Mouse (Mus musculus) B cell, adult 62 days (primary cell): ENCODE measurements around the gene Skint9. TPM values are rescaled to one million over a fixed set of nuclear protein-coding genes. Genes with fewer than 3 reads are reported as not detected.

Experiments used
- total RNA-seq: library from RNA; stranded (reverse); gene quantifications from 4 replicates; pipeline ENCODE4 v1.2.4, GENCODE M21; 2023

Gene Skint9
- not detected in 4 replicates for total RNA-seq

GRCm38 (mm10) chr4:112433885-112434284, at the start of gene Skint9:
Gene Skint9 (minus strand): TSS chr4:112433985.

Other genes starting within 250 kb of the Skint9 start
- not detected in 4 replicates for gene Skint3, start 201.7 kb downstream of the Skint9 start, total RNA-seq
- not detected in 4 replicates for gene Skint2, start 123.2 kb upstream of the Skint9 start, total RNA-seq